Mouse (Mus musculus) heart, postnatal 36 days (tissue): Measurements from ENCODE around the gene Nr1i2. TPM values are rescaled to one million over a fixed set of nuclear protein-coding genes. Genes with fewer than 3 reads are reported as not detected.
"Not testable (repeated sequence)": the region's sequence is repeated elsewhere in the genome, so short reads cannot be mapped to it uniquely, and the experiment has no call there.

Experiments
- DNase-seq, 2 experiments: peaks; one replicate each; pipeline ENCODE4 v3.0.0; 2021 to 2022
- intact Hi-C: fragments of 180-260 bp; cut with DNase I; formaldehyde crosslinking; loops from one replicate; pipeline ENCODE4 v1.15.1; 2025
- total RNA-seq, 2 experiments: library from RNA; stranded (reverse); gene quantifications; 2 replicates each; pipeline ENCODE4 v1.2.3; 2021

The Nr1i2 gene
- total RNA-seq, 2 experiments from 2014 or later, result not detected

DNA sequence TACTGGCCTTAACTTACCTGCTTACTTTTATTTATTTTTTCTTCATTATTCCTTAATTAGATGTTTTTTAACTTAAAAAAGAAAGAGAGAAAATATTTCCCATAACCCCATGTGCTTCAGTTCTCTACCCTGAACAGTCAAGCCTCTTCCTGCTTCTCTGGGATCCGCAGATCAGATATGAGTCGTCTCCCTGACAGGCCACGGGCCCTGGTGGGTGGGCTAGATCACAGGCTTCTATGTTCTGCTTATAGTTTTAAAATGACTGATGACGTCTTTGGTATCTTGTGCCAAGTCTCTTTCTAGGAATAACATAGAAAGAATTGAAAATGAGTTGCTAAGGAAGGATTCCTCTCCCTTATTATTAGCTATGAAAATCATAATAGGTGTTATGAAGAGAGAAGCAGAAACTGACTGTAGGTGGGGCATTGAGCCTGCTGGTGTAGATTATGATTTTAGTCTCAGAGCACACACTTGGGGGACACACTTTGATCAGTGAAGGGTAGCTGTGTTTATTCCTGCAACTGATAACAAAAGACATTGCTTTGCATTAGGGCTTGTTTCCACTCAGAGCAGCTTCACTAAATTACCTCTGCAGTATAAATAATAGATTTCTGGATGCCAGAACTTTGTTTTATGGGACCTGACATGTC, 57.6 kb downstream of the Nr1i2 start:
- no peak for DNase-seq
- intact Hi-C loops, result no loop called here

DNA sequence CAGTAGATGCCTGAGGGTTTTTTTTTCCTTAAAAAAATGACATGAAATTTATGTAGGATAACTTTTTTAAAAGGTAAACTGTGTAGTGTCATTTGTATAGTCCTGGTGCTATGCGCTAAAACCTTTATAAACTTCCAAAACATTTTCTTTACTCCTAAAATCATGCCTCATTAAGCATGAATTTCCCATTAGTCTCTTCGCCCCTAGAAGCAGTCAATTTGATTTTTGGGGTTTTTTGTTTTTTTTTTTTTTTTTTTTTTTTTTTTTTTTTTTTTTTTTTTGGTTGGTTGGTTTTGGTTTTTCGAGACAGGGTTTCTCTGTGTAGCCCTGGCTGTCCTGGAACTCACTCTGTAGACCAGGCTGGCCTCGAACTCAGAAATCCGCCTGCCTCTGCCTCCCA, 72.1 kb downstream of the Nr1i2 start:
- DNase-seq, intact Hi-C loops: not testable (repeated sequence)

DNA sequence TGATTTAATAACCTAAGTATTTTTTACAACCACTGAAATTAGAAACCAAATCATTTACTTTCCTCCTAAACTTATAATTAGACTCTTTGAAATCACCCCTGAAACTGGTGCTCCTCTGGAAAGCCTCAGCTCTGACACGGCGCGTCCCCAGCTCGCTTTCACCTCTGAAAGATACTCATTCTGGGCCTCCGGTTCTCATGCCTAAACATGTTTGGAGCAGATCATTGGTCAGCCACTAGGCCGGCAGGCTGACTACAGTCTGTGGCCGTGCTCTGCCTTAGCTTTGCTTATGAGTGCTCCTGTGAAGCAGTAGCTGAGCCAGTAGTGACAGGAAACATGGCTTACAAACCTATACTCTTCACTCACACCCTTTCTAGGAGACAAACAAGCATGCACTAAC, 89.4 kb downstream of the Nr1i2 start:
- DNase-seq, result no peak
- intact Hi-C loops, result no loop called here

Other genes with a start within 250 kb of the Nr1i2 start
- gene Gsk3b, start 205.8 kb downstream of the Nr1i2 start, total RNA-seq, result 10 to 100 TPM; 52.3 to 55.6 TPM
- not detected for gene Maats1, start 47.3 kb upstream of the Nr1i2 start, total RNA-seq
- 100 to 1,000 TPM; 313 to 334 TPM for gene Cox17, start 52.2 kb upstream of the Nr1i2 start, total RNA-seq
- gene Gm21987, start 52.2 kb upstream of the Nr1i2 start, total RNA-seq, result not detected
- 100 to 1,000 TPM; 442 to 516 TPM for gene Popdc2, start 67.4 kb upstream of the Nr1i2 start, total RNA-seq
- gene Pla1a, start 138.3 kb upstream of the Nr1i2 start, total RNA-seq, result 10 to 100 TPM in 1 of 2 experiments, 1 to 10 TPM in 1; 9.1 to 10.1 TPM
- gene Adprh, start 157.9 kb upstream of the Nr1i2 start, total RNA-seq, result 10 to 100 TPM; 22.8 to 23.1 TPM
- gene Cd80, start 160.7 kb upstream of the Nr1i2 start, total RNA-seq, result under 1 TPM; 0.56 to 0.79 TPM
- 10 to 100 TPM; 62.4 to 74.4 TPM for gene Timmdc1, start 227.8 kb upstream of the Nr1i2 start, total RNA-seq